Mouse (Mus musculus) neural tube, embryonic 13.5 days (tissue): ENCODE measurements at regions not wholly inside any gene's neighbourhood (a gene's known extent, or its start where the extent isn't known, plus 50 kb on each side); places are given as distances from the start of the nearest gene placed in this dataset.
A peak's percentile ranks its signal among the peaks of the same experiment; 100 is the strongest.

Experiments used
- ATAC-seq: fragments of 200-750 bp; cut with Nextera tagmentation; 2 replicates; pipeline ENCODE4 v1.8.0; 2017; ENCODE audit warnings: low read depth, mild to moderate bottlenecking, moderate TSS enrichment, moderate library complexity
- H3K27ac ChIP-seq: fragments of 300-500 bp; sonication (generic); replicated peaks from 2 replicates; pipeline ENCODE4 v1.5.1; 2015; ENCODE audit warnings: moderate library complexity, mild to moderate bottlenecking, inconsistent platforms
- H3K27me3 ChIP-seq: fragments of 300-500 bp; sonication (generic); 2 replicates; pipeline ENCODE4 v1.6.1; 2015; ENCODE audit warnings: mild to moderate bottlenecking, inconsistent platforms
- H3K36me3 ChIP-seq: fragments of 300-500 bp; sonication (generic); 2 replicates; pipeline ENCODE4 v1.6.1; 2015; ENCODE audit warnings: mild to moderate bottlenecking, inconsistent platforms
- H3K4me1 ChIP-seq: fragments of 300-500 bp; sonication (generic); replicated peaks from 2 replicates; pipeline ENCODE4 v1.6.1; 2015; ENCODE audit warnings: inconsistent platforms
- H3K4me2 ChIP-seq: fragments of 300-500 bp; sonication (generic); 2 replicates; pipeline ENCODE4 v1.6.1; 2015; ENCODE audit warnings: inconsistent platforms, mild to moderate bottlenecking, moderate library complexity
- H3K4me3 ChIP-seq: fragments of 300-500 bp; sonication (generic); 2 replicates; pipeline ENCODE4 v1.5.1; 2015; ENCODE audit warnings: mild to moderate bottlenecking, inconsistent platforms
- H3K9ac ChIP-seq: fragments of 300-500 bp; sonication (generic); 2 replicates; pipeline ENCODE4 v1.6.1; 2015; ENCODE audit warnings: moderate library complexity, mild to moderate bottlenecking, inconsistent platforms
- H3K9me3 ChIP-seq: fragments of 300-500 bp; sonication (generic); 2 replicates; pipeline ENCODE4 v1.6.1; 2016; ENCODE audit warnings: inconsistent platforms
- WGBS: fragments of 180-500 bp; shearing (Covaris S2); methylation state at CpG from one replicate; pipeline ENCODE4 v1.1.7; 2015; 5-methylcytosine and 5-hydroxymethylcytosine counted together

DNA sequence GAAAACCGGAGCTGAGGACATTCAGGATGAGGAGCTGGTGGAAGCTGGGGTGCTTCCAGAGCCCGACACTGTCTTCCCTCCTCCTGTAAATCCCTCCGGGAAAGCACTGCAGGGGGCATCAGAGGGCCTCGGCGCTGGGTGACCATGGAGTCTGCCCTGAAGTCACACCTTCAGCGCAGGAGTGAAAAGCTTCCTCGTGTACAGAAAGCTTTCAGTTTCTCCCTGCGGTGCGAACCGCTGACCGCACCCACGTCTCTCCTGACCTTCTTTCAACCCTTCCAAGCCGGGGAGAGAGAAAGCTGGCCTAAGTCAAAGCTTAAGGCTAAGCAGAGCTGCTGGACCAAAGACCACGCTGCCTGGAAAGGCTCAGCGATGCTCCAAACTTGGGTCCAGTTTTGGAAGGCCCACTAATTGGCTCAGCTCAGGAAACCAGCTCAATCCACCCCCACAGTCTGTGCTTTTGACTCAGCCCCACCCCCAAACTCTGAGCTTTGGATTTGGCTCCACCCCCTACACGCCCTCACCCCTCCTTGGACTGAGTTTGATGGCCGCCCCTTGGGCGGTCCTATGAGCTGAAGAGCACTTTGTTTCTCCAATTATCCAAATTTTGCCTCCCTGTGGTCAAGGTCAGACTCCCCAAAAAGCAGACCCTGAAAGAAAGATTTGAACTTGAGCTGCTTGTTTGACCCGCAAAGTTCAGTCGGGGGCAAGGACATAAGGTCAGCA lies 97.0 kb upstream of the Rpl38 start:
- Histone ChIP-seq H3K4me3 (no peak overlapping the region), H3K36me3 (no peaks in the 10 kb centered on the region), H3K27ac (no peak overlapping the region), H3K4me2 (no peak overlapping the region), H3K9me3 (peaks cover 10% of the 10 kb centered on the region), H3K9ac (no peak overlapping the region), H3K4me1 (peaks cover 23% of the 10 kb centered on the region), H3K27me3 (no peaks in the 10 kb centered on the region)
- ATAC-seq, result no peak
- WGBS, result 39% methylated on average over 20 of the region's 20 CpGs

DNA sequence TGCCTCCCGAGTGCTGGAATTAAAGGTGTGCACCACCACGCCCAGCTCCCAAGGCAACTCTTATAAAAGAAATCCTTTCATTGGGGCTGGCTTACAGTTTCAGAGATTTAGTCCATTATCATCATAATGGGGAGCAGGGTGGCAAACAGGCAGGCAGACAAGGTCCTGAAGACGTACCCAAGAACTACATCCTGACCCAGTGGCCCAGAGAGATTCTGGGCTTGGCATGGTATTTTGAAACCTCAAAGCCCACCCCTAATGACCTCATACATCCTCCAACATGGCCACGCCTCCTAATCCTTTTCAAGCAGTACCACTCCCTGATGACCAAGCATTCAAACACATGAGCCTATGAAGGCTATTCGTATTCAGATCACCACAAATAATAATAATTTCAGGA lies 98.2 kb upstream of the Rpl38 start:
- 96% methylated on average over 5 of the region's 5 CpGs for WGBS
- ATAC-seq, result no peak
- H3K27me3 ChIP-seq, result no peaks in the 10 kb centered on the region

DNA sequence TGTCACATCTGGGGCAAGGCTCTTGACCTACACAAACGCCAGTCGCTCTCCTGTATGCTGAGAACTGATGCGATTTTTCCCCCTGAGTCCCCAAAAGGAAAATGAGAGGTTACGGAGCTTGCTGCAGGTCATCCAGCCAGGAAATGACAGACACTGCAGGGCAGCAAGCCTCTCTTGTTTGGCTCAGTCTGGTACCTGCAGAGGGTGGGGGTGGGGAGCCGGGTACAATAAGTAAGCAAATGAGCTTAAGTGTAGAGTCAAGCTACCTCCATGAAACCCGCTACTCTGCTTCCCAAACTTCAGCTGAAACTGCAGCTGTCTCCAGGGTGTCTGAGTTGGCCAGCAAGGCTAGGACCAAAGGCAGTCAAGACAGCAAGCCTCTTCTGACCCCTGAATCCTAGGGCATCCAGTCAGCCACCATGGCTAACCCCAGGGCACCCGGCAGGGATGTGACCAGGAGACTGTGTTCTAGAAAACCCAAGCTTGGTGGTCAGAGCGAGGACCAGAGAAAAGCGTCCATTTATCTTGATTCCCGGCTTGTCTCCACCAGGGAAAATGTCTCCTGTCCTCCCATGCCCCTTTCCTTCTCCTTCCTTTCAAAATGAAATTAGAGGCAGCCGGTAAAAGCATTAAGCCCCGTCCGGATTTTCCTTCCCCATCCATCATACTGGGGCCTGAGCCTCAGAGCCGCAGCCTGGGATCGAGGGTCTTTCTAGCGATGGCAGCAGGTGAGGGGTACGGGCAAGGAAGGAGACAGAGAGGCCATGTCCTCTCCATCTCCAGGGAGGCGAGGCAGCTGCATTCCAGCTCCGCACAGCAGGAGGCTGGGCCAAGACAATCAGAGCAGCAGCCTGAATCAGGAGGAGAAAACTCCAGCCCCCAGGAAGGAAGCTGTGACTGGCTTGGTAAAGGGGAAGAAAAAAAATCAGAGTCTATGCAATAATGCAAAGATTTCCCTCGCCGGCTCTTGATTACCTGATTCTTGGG lies 100.2 kb upstream of the Rpl38 start:
- 0 out of 2 replicates have a peak, but pooled peaks cover 6% of the 10 kb centered on the region for H3K9me3 ChIP-seq
- H3K27me3 ChIP-seq, result no peaks in the 10 kb centered on the region
- peak overlapping the region; percentile 34 for H3K4me2 ChIP-seq
- H3K4me1 ChIP-seq, result peaks cover 23% of the 10 kb centered on the region
- no peak overlapping the region for H3K4me3 ChIP-seq
- peak overlapping the region; percentile 43; the same call in 1 of the 2 replicates for H3K9ac ChIP-seq
- ATAC-seq, result no peak
- WGBS, result 9% methylated on average over 21 of the region's 21 CpGs
- H3K36me3 ChIP-seq, result no peaks in the 10 kb centered on the region
- H3K27ac ChIP-seq, result peak overlapping the region; percentile 71

More for the DNA sequence above, 98.2 kb upstream of the Rpl38 start:
- peaks cover 2% of the 10 kb centered on the region; the same call in 1 of the 2 replicates for H3K9me3 ChIP-seq
- H3K4me3 ChIP-seq, result no peak overlapping the region
- no peak overlapping the region for H3K4me2 ChIP-seq
- no peak overlapping the region for H3K27ac ChIP-seq
- no peaks in the 10 kb centered on the region for H3K36me3 ChIP-seq
- H3K4me1 ChIP-seq, result peaks cover 23% of the 10 kb centered on the region
- no peak overlapping the region for H3K9ac ChIP-seq

DNA sequence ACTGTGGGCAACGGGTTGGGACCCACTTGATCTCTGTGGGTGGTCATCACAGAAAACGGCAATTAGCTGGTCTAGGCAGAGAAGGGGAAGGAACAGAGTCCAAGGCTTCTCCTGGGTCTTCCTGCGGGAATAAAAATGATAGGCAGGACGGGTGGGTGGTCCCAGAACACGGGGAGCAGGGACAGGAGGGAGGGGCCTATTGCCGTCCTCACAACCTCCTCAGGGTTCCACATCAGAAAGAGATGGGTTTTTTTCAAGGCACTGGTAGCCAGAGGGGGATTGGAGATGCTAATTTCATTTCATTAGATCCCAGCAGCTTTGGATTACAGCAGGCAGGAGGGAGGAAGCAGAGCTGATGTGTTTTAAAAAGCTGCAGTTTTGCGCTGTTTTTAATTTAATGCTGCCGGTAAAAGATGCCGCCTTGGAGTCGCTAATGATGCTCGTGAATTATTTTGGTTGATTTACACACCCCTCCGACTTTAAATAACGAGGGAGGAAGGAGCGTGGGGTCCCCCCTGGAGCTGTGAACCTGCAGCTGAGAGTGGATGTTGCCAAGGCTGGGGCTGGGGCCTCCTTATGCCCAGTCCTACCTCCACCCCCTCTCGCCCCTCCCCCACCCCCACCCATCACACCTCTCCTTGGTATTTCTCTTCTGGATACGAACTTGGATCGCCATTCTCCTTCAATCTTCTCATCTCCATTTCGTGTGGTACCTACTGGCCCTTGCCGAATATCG lies 101.1 kb upstream of the Rpl38 start:
- 0 out of 2 replicates have a peak overlapping the region, but pooled peaks have one; percentile 26 for H3K9ac ChIP-seq
- WGBS, result 6% methylated on average over 20 of the region's 20 CpGs
- ATAC-seq, result peak; percentile 58; the same call in 1 of the 2 replicates
- peaks cover 23% of the 10 kb centered on the region for H3K4me1 ChIP-seq
- H3K9me3 ChIP-seq, result 0 out of 2 replicates have a peak, but pooled peaks cover 6% of the 10 kb centered on the region
- H3K27me3 ChIP-seq, result no peaks in the 10 kb centered on the region
- no peak overlapping the region for H3K4me3 ChIP-seq
- H3K36me3 ChIP-seq, result no peaks in the 10 kb centered on the region
- H3K4me2 ChIP-seq, result peak overlapping the region; percentile 34
- peak overlapping the region; percentile 71 for H3K27ac ChIP-seq

DNA sequence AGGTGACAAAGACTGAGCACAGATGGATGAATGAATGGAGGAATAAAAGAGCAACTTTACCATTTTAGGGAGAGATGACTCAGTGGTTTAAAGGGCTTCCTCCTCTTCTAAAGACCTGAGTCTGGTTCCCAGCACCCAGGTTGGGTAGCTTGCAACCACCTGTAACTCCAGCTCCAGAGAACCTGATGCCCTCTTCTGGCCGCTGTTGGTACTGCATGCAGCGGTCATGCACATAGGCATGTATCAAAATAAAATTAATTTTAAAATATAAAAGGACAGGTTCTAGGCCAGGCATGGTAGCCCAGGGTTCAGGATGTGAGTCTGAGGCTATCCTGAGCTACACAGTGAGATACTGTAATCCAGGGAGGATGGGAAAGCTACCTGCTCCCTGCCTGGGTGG lies 103.4 kb upstream of the Rpl38 start:
- Histone ChIP-seq H3K4me3 (no peak overlapping the region), H3K9ac (no peak overlapping the region), H3K27me3 (no peaks in the 10 kb centered on the region; the same call in 1 of the 2 replicates), H3K4me1 (peaks cover 29% of the 10 kb centered on the region), H3K27ac (no peak overlapping the region), H3K9me3 (0 out of 2 replicates have a peak, but pooled peaks cover 6% of the 10 kb centered on the region), H3K36me3 (no peaks in the 10 kb centered on the region), H3K4me2 (no peak overlapping the region)
- 91% methylated on average over 2 of the region's 2 CpGs for WGBS
- no peak for ATAC-seq

DNA sequence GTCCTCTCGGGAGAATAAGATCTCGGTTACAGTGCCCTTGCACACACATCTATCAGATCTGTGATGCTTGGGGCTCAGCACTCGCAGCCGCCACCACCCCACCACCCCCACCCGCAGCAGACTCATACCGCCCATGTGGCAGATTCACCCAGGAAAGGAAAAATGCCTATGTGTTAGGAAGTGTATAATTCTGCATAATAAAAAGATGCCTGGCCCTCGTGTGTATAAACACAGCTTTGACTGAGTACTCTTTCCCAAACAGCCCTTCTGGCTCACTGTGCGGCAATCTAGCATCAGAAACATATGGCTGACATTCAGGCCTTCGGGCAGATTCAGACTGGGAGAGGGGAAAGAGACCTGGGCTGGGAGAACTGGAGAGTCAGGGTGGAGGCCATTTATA lies 105.2 kb upstream of the Rpl38 start:
- H3K4me3 ChIP-seq, result no peak overlapping the region
- peaks cover 24% of the 10 kb centered on the region for H3K4me1 ChIP-seq
- peaks cover 3% of the 10 kb centered on the region; the same call in 1 of the 2 replicates for H3K27me3 ChIP-seq
- H3K9me3 ChIP-seq, result 0 out of 2 replicates have a peak, but pooled peaks cover 6% of the 10 kb centered on the region
- H3K27ac ChIP-seq, result no peak overlapping the region
- no peaks in the 10 kb centered on the region for H3K36me3 ChIP-seq
- WGBS, result 66% methylated on average over 9 of the region's 9 CpGs
- H3K9ac ChIP-seq, result no peak overlapping the region
- H3K4me2 ChIP-seq, result no peak overlapping the region
- no peak for ATAC-seq

DNA sequence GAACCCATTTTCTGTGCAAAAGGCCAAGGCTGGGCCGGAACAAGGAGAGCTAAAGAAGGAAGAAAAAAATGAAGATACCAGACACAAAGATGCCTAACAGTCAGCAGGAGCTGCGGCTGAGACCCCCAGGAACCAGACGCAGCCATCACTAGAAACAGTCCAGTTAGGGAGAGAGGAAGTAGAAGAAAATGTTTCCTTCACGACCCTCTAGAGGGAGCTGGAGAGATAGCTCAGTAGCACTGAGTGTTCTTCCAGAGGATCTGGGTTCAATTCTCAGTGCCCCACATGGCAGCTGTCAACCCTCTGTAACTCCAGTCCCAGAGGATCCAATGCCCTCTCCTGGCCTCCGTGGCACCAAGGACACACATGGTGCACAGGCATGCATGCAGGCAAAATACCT lies 113.7 kb upstream of the Rpl38 start:
- H3K36me3 ChIP-seq, result no peaks in the 10 kb centered on the region
- H3K4me2 ChIP-seq, result no peak overlapping the region
- 0 out of 2 replicates have a peak overlapping the region, but pooled peaks have one; percentile 3 for H3K27ac ChIP-seq
- no peaks in the 10 kb centered on the region for H3K9me3 ChIP-seq
- H3K4me3 ChIP-seq, result no peak overlapping the region
- H3K27me3 ChIP-seq, result 0 out of 2 replicates have a peak, but pooled peaks cover 3% of the 10 kb centered on the region
- no peak overlapping the region for H3K9ac ChIP-seq
- ATAC-seq, result no peak
- WGBS, result 53% methylated on average over 5 of the region's 5 CpGs
- peaks cover 6% of the 10 kb centered on the region; the same call in 1 of the 2 replicates for H3K4me1 ChIP-seq

DNA sequence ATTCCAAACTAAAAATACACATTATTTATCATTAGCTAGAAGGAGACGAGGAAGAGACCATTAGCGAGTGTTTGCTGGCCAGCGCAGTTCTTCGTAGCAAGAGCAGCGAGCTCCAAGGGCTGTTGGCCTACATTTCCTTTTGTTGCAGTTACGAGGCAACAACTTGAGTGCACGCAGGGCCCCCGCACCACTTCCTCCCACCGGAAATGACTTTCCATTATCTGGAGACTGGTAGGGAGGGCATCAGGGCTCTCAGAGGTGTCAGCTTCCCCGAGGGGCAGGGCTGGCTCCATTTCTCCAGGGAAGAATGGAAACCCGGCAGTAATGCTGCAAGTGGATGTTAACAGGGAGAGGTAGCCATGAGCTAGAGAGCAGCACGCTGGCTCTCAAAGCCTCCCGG lies 114.3 kb upstream of the Rpl38 start:
- Histone ChIP-seq H3K4me1 (peaks cover 6% of the 10 kb centered on the region), H3K9ac (no peak overlapping the region), H3K27ac (0 out of 2 replicates have a peak overlapping the region, but pooled peaks have one; percentile 3), H3K36me3 (no peaks in the 10 kb centered on the region), H3K27me3 (0 out of 2 replicates have a peak, but pooled peaks cover 3% of the 10 kb centered on the region), H3K4me3 (no peak overlapping the region), H3K4me2 (no peak overlapping the region), H3K9me3 (no peaks in the 10 kb centered on the region)
- 44% methylated on average over 13 of the region's 13 CpGs for WGBS
- ATAC-seq, result no peak

DNA sequence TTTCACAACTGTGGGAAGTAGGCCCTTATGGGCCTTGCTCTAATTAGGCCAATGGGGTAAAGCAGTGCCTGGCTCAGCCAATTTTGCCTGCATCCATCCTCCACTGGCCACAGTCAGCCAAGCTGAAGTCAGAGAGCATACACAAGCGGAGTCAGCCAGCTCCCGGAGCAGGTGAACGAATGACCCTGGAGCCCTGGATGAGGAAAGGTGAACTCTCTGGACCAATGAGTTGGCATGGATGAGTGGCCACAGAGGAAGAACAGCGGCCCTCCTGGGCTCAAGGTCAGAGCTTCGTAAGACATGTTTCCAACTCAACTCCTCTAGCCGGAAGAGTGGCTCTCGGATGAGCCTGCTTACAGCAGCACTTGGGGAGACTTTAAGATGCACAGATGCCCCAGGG lies 116.1 kb upstream of the Rpl38 start:
- H3K27me3 ChIP-seq, result no peaks in the 10 kb centered on the region
- H3K4me1 ChIP-seq, result peaks cover 6% of the 10 kb centered on the region
- no peaks in the 10 kb centered on the region for H3K36me3 ChIP-seq
- no peak overlapping the region for H3K9ac ChIP-seq
- no peak overlapping the region for H3K27ac ChIP-seq
- no peak overlapping the region for H3K4me2 ChIP-seq
- 86% methylated on average over 7 of the region's 7 CpGs for WGBS
- no peak overlapping the region for H3K4me3 ChIP-seq
- H3K9me3 ChIP-seq, result no peaks in the 10 kb centered on the region
- ATAC-seq, result no peak

DNA sequence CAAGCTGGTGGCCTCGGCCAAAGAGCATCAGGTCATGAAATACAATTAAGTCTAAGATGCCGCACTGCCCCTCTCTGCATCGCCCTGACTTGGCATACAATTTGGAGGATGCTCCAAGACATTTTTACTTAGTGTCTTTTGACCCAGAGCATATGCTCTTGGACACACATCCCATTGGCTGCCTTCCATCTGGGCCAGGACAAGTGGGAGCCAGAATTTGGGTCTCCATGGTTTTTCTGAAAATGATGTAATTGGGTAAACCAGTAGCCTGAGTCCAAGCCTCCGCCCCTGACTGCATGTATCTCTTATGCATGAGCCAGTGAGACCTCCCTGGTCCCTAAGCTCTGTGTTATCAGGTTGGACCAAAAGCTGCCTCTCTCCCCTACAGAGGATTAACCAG lies 117.1 kb upstream of the Rpl38 start:
- H3K27ac ChIP-seq, result no peak overlapping the region
- no peaks in the 10 kb centered on the region for H3K27me3 ChIP-seq
- no peak overlapping the region for H3K9ac ChIP-seq
- peaks cover 6% of the 10 kb centered on the region for H3K4me1 ChIP-seq
- H3K4me3 ChIP-seq, result no peak overlapping the region
- no peaks in the 10 kb centered on the region for H3K36me3 ChIP-seq
- ATAC-seq, result no peak
- H3K9me3 ChIP-seq, result no peaks in the 10 kb centered on the region
- H3K4me2 ChIP-seq, result no peak overlapping the region
- 94% methylated on average over 4 of the region's 4 CpGs for WGBS

DNA sequence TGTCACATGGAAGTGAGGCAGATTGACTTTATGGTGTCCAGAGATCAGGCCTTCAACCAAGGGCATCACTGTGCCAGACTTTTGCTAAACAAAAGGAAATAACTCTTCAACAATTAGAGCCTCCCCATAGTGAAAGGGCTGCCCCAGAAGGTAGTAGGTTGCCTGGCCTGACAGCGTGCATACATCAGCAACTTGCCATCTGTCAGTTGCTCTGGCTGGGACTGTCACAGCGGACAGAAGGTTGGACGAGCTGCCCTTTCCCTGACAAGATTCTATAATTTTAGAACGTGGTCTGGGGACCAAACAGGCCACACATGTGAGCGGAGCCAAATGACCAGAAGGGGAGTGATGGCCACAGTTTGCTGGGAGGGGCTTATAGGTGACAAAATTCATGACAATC lies 119.7 kb upstream of the Rpl38 start:
- no peak overlapping the region for H3K4me3 ChIP-seq
- H3K27me3 ChIP-seq, result no peaks in the 10 kb centered on the region
- H3K4me2 ChIP-seq, result no peak overlapping the region
- peaks cover 20% of the 10 kb centered on the region for H3K4me1 ChIP-seq
- WGBS, result 69% methylated on average over 5 of the region's 5 CpGs
- no peak overlapping the region for H3K27ac ChIP-seq
- no peaks in the 10 kb centered on the region for H3K9me3 ChIP-seq
- H3K9ac ChIP-seq, result no peak overlapping the region
- ATAC-seq, result no peak
- H3K36me3 ChIP-seq, result no peaks in the 10 kb centered on the region
